ENCODE assay signal across 23 mouse cellular contexts in the genomic region with DNA sequence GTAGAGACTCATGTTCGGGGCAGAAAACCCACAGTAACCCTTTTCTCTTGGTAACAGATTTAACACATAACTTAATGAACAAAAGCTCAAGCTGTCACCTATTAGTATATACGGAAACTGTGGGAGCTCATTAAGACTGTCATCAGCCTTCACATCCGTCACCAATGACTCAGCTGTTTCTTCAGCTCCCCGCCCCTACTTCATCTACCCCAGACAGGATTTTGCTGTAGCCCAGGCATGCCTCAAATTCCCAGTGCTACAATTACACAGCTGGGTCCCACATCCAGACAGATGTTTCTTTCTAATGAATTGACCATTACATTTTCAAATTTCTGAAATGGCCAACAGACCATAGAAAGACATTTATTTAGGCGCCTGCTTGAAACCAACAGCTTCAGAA. TPM values are rescaled to one million over a fixed set of nuclear protein-coding genes. Genes with fewer than 3 reads are reported as not detected.
DNase-seq lines count a peak whose midpoint lies in the region; ATAC-seq and TF ChIP-seq lines count a peak whose summit lies in the region.
"Had no signal": no experiment of that assay in that cellular context is flagged by ENCODE, and none has a peak within 500 bp of the region (broad histone marks: within the 10 kb centered on the region; RNA-seq: fewer than 3 reads in every experiment).

No protein-coding gene starts in this region.

- DNase-seq in forebrain, embryonic 14.5 days (ENCODE audit: low spot score), result peak; percentile 30
- DNase-seq in MEL (ENCODE audit: low read depth, low spot score), result peak; percentile 59
- DNase-seq in liver, postnatal 0 days, result no peak
- DNase-seq in heart, adult 18-20 months, result no peak
- DNase-seq in urinary bladder, postnatal 36 days (ENCODE audit: low spot score in 2 of 2), result no peak
- DNase-seq: cerebellum, adult 8-10 months; forebrain, postnatal 0 days; heart, adult 11 months; heart, postnatal 10 days; kidney, postnatal 10 days; lung, postnatal 10 days; retina, postnatal 1 day had no signal

- TF ChIP-seq RAD21 in MEL (IDR thresholded peaks at IDR 0.05; ENCODE audit: low read depth, low read length), result no peak

- TF ChIP-seq EP300 in MEL (IDR thresholded peaks at IDR 0.05; ENCODE audit: low read depth in 1 of 2, low read length in 2 of 2), result no peak
- TF ChIP-seq EP300 in liver, postnatal 0 days (IDR thresholded peaks at IDR 0.05; ENCODE audit: low read depth), result no peak

- no peak overlapping the region for H3K27ac ChIP-seq in forebrain, embryonic 14.5 days (ENCODE audit: low read depth, low read length)
- H3K27ac ChIP-seq in forebrain, embryonic 12.5 days, result no peak overlapping the region
- H3K27ac ChIP-seq in MEL (ENCODE audit: control insufficient read depth, low read depth, low read length), result no peak overlapping the region
- H3K27ac ChIP-seq in embryonic fibroblast, embryonic 13.5 days (ENCODE audit: insufficient read depth, low read length), result peak overlapping the region; percentile 94
- H3K27ac ChIP-seq in liver, postnatal 0 days (ENCODE audit: low read depth), result peak overlapping the region; percentile 34; the same call in 1 of the 2 replicates
- H3K27ac ChIP-seq in intestine, postnatal 0 days (ENCODE audit: low read depth, low read length), result no peak overlapping the region
- H3K27ac ChIP-seq: limb, embryonic 10.5 days; midbrain, embryonic 13.5 days had no signal

- H3K4me3 ChIP-seq in forebrain, embryonic 14.5 days (ENCODE audit: low read depth, low read length), result no peak overlapping the region
- no peak overlapping the region for H3K4me3 ChIP-seq in forebrain, embryonic 12.5 days (replicated peaks)
- no peak overlapping the region for H3K4me3 ChIP-seq in MEL (ENCODE audit: control insufficient read depth in 1 of 2, insufficient read depth in 1 of 2, low read depth in 2 of 2, low read length in 2 of 2)
- H3K4me3 ChIP-seq in embryonic fibroblast, embryonic 13.5 days (ENCODE audit: insufficient read depth, low read length), result no peak overlapping the region
- H3K4me3 ChIP-seq in liver, postnatal 0 days (ENCODE audit: low read depth, low read length), result no peak overlapping the region
- H3K4me3 ChIP-seq in intestine, postnatal 0 days (ENCODE audit: low read depth, low read length), result no peak overlapping the region
- H3K4me3 ChIP-seq: limb, embryonic 10.5 days; midbrain, embryonic 13.5 days had no signal

- no peaks in the 10 kb centered on the region for H3K27me3 ChIP-seq in forebrain, embryonic 14.5 days (replicated peaks; ENCODE audit: control insufficient read depth, insufficient read depth, low read length)
- H3K27me3 ChIP-seq in forebrain, embryonic 12.5 days, result no peaks in the 10 kb centered on the region
- H3K27me3 ChIP-seq in MEL (ENCODE audit: control insufficient read depth in 1 of 2, insufficient read depth in 2 of 2, low read length in 2 of 2), result no peaks in the 10 kb centered on the region
- H3K27me3 ChIP-seq in liver, postnatal 0 days (ENCODE audit: insufficient read depth, low read length), result no peaks in the 10 kb centered on the region
- no peaks in the 10 kb centered on the region for H3K27me3 ChIP-seq in intestine, postnatal 0 days (replicated peaks; ENCODE audit: control insufficient read depth, insufficient read depth, low read length)
- H3K27me3 ChIP-seq: midbrain, embryonic 13.5 days had no signal

- ATAC-seq in forebrain, embryonic 14.5 days, result no peak
- no peak for ATAC-seq in forebrain, embryonic 12.5 days (ENCODE audit: low FRiP score)
- peak; percentile 65 for ATAC-seq in liver, postnatal 0 days
- no peak for ATAC-seq in intestine, postnatal 0 days
- ATAC-seq: activated CD4-positive, CD25-positive, alpha-beta regulatory T cell, adult 4 months; forebrain, postnatal 0 days; midbrain, embryonic 13.5 days had no signal

- no peak overlapping the region for H3K4me2 ChIP-seq in forebrain, embryonic 14.5 days (ENCODE audit: low read length)
- H3K4me2 ChIP-seq in forebrain, embryonic 12.5 days, result no peak overlapping the region
- H3K4me2 ChIP-seq in liver, postnatal 0 days (ENCODE audit: low read depth, low read length), result no peak overlapping the region
- H3K4me2 ChIP-seq in intestine, postnatal 0 days (replicated peaks; ENCODE audit: low read depth), result no peak overlapping the region
- H3K4me2 ChIP-seq: midbrain, embryonic 13.5 days had no signal

- no peak overlapping the region for H3K9ac ChIP-seq in forebrain, embryonic 14.5 days (ENCODE audit: low read length)
- no peak overlapping the region for H3K9ac ChIP-seq in forebrain, embryonic 12.5 days
- H3K9ac ChIP-seq in MEL (ENCODE audit: control insufficient read depth, low read depth, low read length, poor library complexity, severe bottlenecking), result no peak overlapping the region
- H3K9ac ChIP-seq in liver, postnatal 0 days (replicated peaks), result no peak overlapping the region
- no peak overlapping the region for H3K9ac ChIP-seq in intestine, postnatal 0 days (ENCODE audit: low read depth, low read length)
- H3K9ac ChIP-seq: forebrain, postnatal 0 days; midbrain, embryonic 13.5 days had no signal

- no peaks in the 10 kb centered on the region for H3K9me3 ChIP-seq in forebrain, embryonic 14.5 days (replicated peaks; ENCODE audit: control insufficient read depth, low read length)
- H3K9me3 ChIP-seq in forebrain, embryonic 12.5 days, result no peaks in the 10 kb centered on the region
- no peaks in the 10 kb centered on the region for H3K9me3 ChIP-seq in MEL (replicated peaks; ENCODE audit: insufficient read depth, low read length)
- no peaks in the 10 kb centered on the region for H3K9me3 ChIP-seq in liver, postnatal 0 days (ENCODE audit: low read length)
- H3K9me3 ChIP-seq in intestine, postnatal 0 days (ENCODE audit: control insufficient read depth), result no peaks in the 10 kb centered on the region
- H3K9me3 ChIP-seq: limb, embryonic 10.5 days; midbrain, embryonic 13.5 days had no signal

- peaks cover 42% of the 10 kb centered on the region for H3K79me2 ChIP-seq in MEL (ENCODE audit: control insufficient read depth, insufficient read depth, low read length, poor library complexity)

- TF ChIP-seq POLR2A in MEL (IDR thresholded peaks at IDR 0.05; ENCODE audit: control insufficient read depth in 1 of 2, insufficient read depth in 1 of 2, low read depth in 1 of 2, low read length in 2 of 2, poor library complexity in 1 of 2), result no peak
- no peak for TF ChIP-seq POLR2A in embryonic fibroblast, embryonic 13.5 days (IDR thresholded peaks at IDR 0.05; ENCODE audit: low read depth, low read length)

- 51% methylated on average over 5 of the region's 5 CpGs for WGBS in forebrain, embryonic 14.5 days
- WGBS in forebrain, embryonic 12.5 days, result 67% methylated on average over 5 of the region's 5 CpGs
- 76% methylated on average over 5 of the region's 5 CpGs for WGBS in liver, postnatal 0 days (ENCODE audit: insufficient replicate concordance)
- WGBS in intestine, postnatal 0 days, result 79% methylated on average over 5 of the region's 5 CpGs

- no peak for TF ChIP-seq CTCF in MEL (IDR thresholded peaks at IDR 0.05 in 2 of 3, conservative IDR thresholded peaks at IDR 0.05 in 1 of 3; ENCODE audit: control insufficient read depth in 1 of 3, insufficient read depth in 1 of 3, low read depth in 2 of 3, low read length in 3 of 3, poor library complexity in 1 of 3, severe bottlenecking in 1 of 3)
- TF ChIP-seq CTCF in embryonic fibroblast, embryonic 13.5 days (IDR thresholded peaks at IDR 0.05; ENCODE audit: borderline replicate concordance, insufficient read depth, low read length), result no peak
- no peak for TF ChIP-seq CTCF in liver, postnatal 0 days (IDR thresholded peaks at IDR 0.05; ENCODE audit: low read depth)
- TF ChIP-seq CTCF in intestine, postnatal 0 days (IDR thresholded peaks at IDR 0.05; ENCODE audit: low read depth), result no peak

- H3K36me3 ChIP-seq in forebrain, embryonic 14.5 days (ENCODE audit: control insufficient read depth, insufficient read depth, low read length), result peaks cover 96% of the 10 kb centered on the region
- H3K36me3 ChIP-seq in forebrain, embryonic 12.5 days (replicated peaks), result peaks cover 97% of the 10 kb centered on the region
- peaks cover 47 to 80% of the 10 kb centered on the region in 2 experiments for H3K36me3 ChIP-seq in MEL (ENCODE audit: control insufficient read depth in 1 of 2, insufficient read depth in 2 of 2, low read length in 2 of 2)
- peaks cover 92% of the 10 kb centered on the region for H3K36me3 ChIP-seq in liver, postnatal 0 days (replicated peaks; ENCODE audit: insufficient read depth, low read length)
- H3K36me3 ChIP-seq in intestine, postnatal 0 days (ENCODE audit: control insufficient read depth, insufficient read depth), result peaks cover 77% of the 10 kb centered on the region

- H3K4me1 ChIP-seq in forebrain, embryonic 14.5 days (ENCODE audit: control insufficient read depth, insufficient read depth, low read length), result no peaks in the 10 kb centered on the region
- peaks cover 3% of the 10 kb centered on the region; the same call in 1 of the 2 replicates for H3K4me1 ChIP-seq in forebrain, embryonic 12.5 days
- peaks cover 0 to 3% of the 10 kb centered on the region in 2 experiments; a peak in 2 of 4 replicates for H3K4me1 ChIP-seq in MEL (ENCODE audit: control insufficient read depth in 1 of 2, insufficient read depth in 2 of 2, low read length in 2 of 2)
- H3K4me1 ChIP-seq in embryonic fibroblast, embryonic 13.5 days (ENCODE audit: control insufficient read depth, insufficient read depth, low read length), result peaks cover 18% of the 10 kb centered on the region
- H3K4me1 ChIP-seq in liver, postnatal 0 days (ENCODE audit: insufficient read depth), result no peaks in the 10 kb centered on the region
- H3K4me1 ChIP-seq in intestine, postnatal 0 days (replicated peaks; ENCODE audit: control insufficient read depth, insufficient read depth, low read length), result no peaks in the 10 kb centered on the region
- H3K4me1 ChIP-seq: limb, embryonic 10.5 days had no signal

RNA-seq across cellular contexts. Expression of a gene that starts 8.0 kb away (rescaled TPM):
- 134 and 135 TPM in 2 replicates for polyA plus RNA-seq in forebrain, embryonic 14.5 days (2014; fragmentation: Nextera tagmentation; extraction: Ambion mirVana)
- polyA plus RNA-seq in forebrain, embryonic 12.5 days (2016; fragmentation: Nextera tagmentation; extraction: Ambion mirVana), result 178 and 183 TPM in 2 replicates
- 150 and 157 TPM in 2 replicates for total RNA-seq in MEL (2012; rRNA removed)
- polyA plus RNA-seq in MEL (2012; ENCODE audit: insufficient read depth in 1 of 2, insufficient read length in 2 of 2, low read depth in 1 of 2, low replicate concordance in 2 of 2, missing spikeins in 1 of 2), result 100 to 1,000 TPM in 1 of 2 experiments, not detected in 1; 170 TPM
- polyA plus RNA-seq in embryonic fibroblast, embryonic 13.5 days (2011; ENCODE audit: insufficient read length, low read depth, missing spikeins), result 91.2 and 117 TPM in 2 replicates
- 26.6 and 28.2 TPM in 2 replicates for polyA plus RNA-seq in liver, postnatal 0 days (2015; fragmentation: Nextera tagmentation; extraction: Ambion mirVana)
- 10 to 100 TPM; 73.5 to 85.8 TPM for total RNA-seq in heart, adult 18-20 months (2021)
- 42.1 and 42.3 TPM in 2 replicates for polyA plus RNA-seq in intestine, postnatal 0 days (2015; fragmentation: Nextera tagmentation; extraction: Ambion mirVana)

RNA-seq across cellular contexts. Expression of a gene that starts 33.9 kb away (rescaled TPM):
- polyA plus RNA-seq in forebrain, embryonic 14.5 days (2014; fragmentation: Nextera tagmentation; extraction: Ambion mirVana), result not detected in 2 replicates
- not detected in 2 replicates for polyA plus RNA-seq in forebrain, embryonic 12.5 days (2016; fragmentation: Nextera tagmentation; extraction: Ambion mirVana)
- total RNA-seq in MEL (2012; rRNA removed), result under 0.01 TPM in 1 of 2 replicates, not detected in the other
- 10 to 100 TPM in 1 of 2 experiments, under 1 TPM in 1; 0.03 to 81.4 TPM for polyA plus RNA-seq in MEL (2012; ENCODE audit: insufficient read depth in 1 of 2, insufficient read length in 2 of 2, low read depth in 1 of 2, low replicate concordance in 2 of 2, missing spikeins in 1 of 2)
- polyA plus RNA-seq in embryonic fibroblast, embryonic 13.5 days (2011; ENCODE audit: insufficient read length, low read depth, missing spikeins), result not detected in 2 replicates
- not detected in 2 replicates for polyA plus RNA-seq in liver, postnatal 0 days (2015; fragmentation: Nextera tagmentation; extraction: Ambion mirVana)
- not detected for total RNA-seq in heart, adult 18-20 months (2021)
- not detected in 2 replicates for polyA plus RNA-seq in intestine, postnatal 0 days (2015; fragmentation: Nextera tagmentation; extraction: Ambion mirVana)
- total RNA-seq: forebrain, postnatal 0 days; heart, postnatal 10 days had no signal
- polyA plus RNA-seq: activated CD4-positive, CD25-positive, alpha-beta regulatory T cell, adult 4 months; embryonic facial prominence, embryonic 11.5 days; forebrain, postnatal 0 days; limb, embryonic 10.5 days; midbrain, embryonic 13.5 days; neural tube, embryonic 14.5 days; spleen, adult 2 months had no signal

RNA-seq across cellular contexts. Expression of a gene that starts 43.5 kb away (rescaled TPM):
- polyA plus RNA-seq in forebrain, embryonic 14.5 days (2014; fragmentation: Nextera tagmentation; extraction: Ambion mirVana), result not detected in 2 replicates
- polyA plus RNA-seq in forebrain, embryonic 12.5 days (2016; fragmentation: Nextera tagmentation; extraction: Ambion mirVana), result not detected in 2 replicates
- total RNA-seq in MEL (2012; rRNA removed), result not detected in 2 replicates
- not detected for polyA plus RNA-seq in MEL (2012; ENCODE audit: insufficient read depth in 1 of 2, insufficient read length in 2 of 2, low read depth in 1 of 2, low replicate concordance in 2 of 2, missing spikeins in 1 of 2)
- polyA plus RNA-seq in embryonic fibroblast, embryonic 13.5 days (2011; ENCODE audit: insufficient read length, low read depth, missing spikeins), result not detected in 2 replicates
- polyA plus RNA-seq in liver, postnatal 0 days (2015; fragmentation: Nextera tagmentation; extraction: Ambion mirVana), result not detected in 2 replicates
- total RNA-seq in heart, adult 18-20 months (2021), result under 1 TPM in 1 of 2 experiments, not detected in 1; 0.39 TPM
- polyA plus RNA-seq in intestine, postnatal 0 days (2015; fragmentation: Nextera tagmentation; extraction: Ambion mirVana), result 0.34 and 0.56 TPM in 2 replicates
- total RNA-seq: forebrain, postnatal 0 days; layer of hippocampus, postnatal 14 days had no signal
- polyA plus RNA-seq: activated CD4-positive, CD25-positive, alpha-beta regulatory T cell, adult 4 months; forebrain, postnatal 0 days; midbrain, embryonic 13.5 days; neural tube, embryonic 14.5 days; spleen, adult 2 months; testis, adult 2 months had no signal

RNA-seq across cellular contexts. Expression of a gene that starts 44.7 kb away (rescaled TPM):
- 51.3 and 61.7 TPM in 2 replicates for polyA plus RNA-seq in forebrain, embryonic 14.5 days (2014; fragmentation: Nextera tagmentation; extraction: Ambion mirVana)
- 61.2 and 63.2 TPM in 2 replicates for polyA plus RNA-seq in forebrain, embryonic 12.5 days (2016; fragmentation: Nextera tagmentation; extraction: Ambion mirVana)
- total RNA-seq in MEL (2012; rRNA removed), result 40.5 and 44.0 TPM in 2 replicates
- 10 to 100 TPM; 19.5 to 63.2 TPM for polyA plus RNA-seq in MEL (2012; ENCODE audit: insufficient read depth in 1 of 2, insufficient read length in 2 of 2, low read depth in 1 of 2, low replicate concordance in 2 of 2, missing spikeins in 1 of 2)
- 36.3 and 40.6 TPM in 2 replicates for polyA plus RNA-seq in embryonic fibroblast, embryonic 13.5 days (2011; ENCODE audit: insufficient read length, low read depth, missing spikeins)
- 14.9 and 17.0 TPM in 2 replicates for polyA plus RNA-seq in liver, postnatal 0 days (2015; fragmentation: Nextera tagmentation; extraction: Ambion mirVana)
- total RNA-seq in heart, adult 18-20 months (2021), result 10 to 100 TPM; 26.3 to 31.2 TPM
- polyA plus RNA-seq in intestine, postnatal 0 days (2015; fragmentation: Nextera tagmentation; extraction: Ambion mirVana), result 21.1 and 25.0 TPM in 2 replicates

RNA-seq across cellular contexts. Expression of a gene that starts 44.7 kb away (rescaled TPM):
- polyA plus RNA-seq in forebrain, embryonic 14.5 days (2014; fragmentation: Nextera tagmentation; extraction: Ambion mirVana), result not detected in 2 replicates
- polyA plus RNA-seq in forebrain, embryonic 12.5 days (2016; fragmentation: Nextera tagmentation; extraction: Ambion mirVana), result not detected in 2 replicates
- 0.50 TPM in 1 of 2 replicates, not detected in the other for total RNA-seq in MEL (2012; rRNA removed)
- polyA plus RNA-seq in MEL (2012; ENCODE audit: insufficient read depth in 1 of 2, insufficient read length in 2 of 2, low read depth in 1 of 2, low replicate concordance in 2 of 2, missing spikeins in 1 of 2), result under 1 TPM in 1 of 2 experiments, not detected in 1; 0.31 TPM
- polyA plus RNA-seq in embryonic fibroblast, embryonic 13.5 days (2011; ENCODE audit: insufficient read length, low read depth, missing spikeins), result not detected in 2 replicates
- polyA plus RNA-seq in liver, postnatal 0 days (2015; fragmentation: Nextera tagmentation; extraction: Ambion mirVana), result not detected in 2 replicates
- total RNA-seq in heart, adult 18-20 months (2021), result 1 to 10 TPM; 2.5 to 2.8 TPM
- not detected in 2 replicates for polyA plus RNA-seq in intestine, postnatal 0 days (2015; fragmentation: Nextera tagmentation; extraction: Ambion mirVana)
- total RNA-seq: forebrain, postnatal 0 days; layer of hippocampus, postnatal 14 days had no signal
- polyA plus RNA-seq: activated CD4-positive, CD25-positive, alpha-beta regulatory T cell, adult 4 months; embryonic facial prominence, embryonic 11.5 days; midbrain, embryonic 13.5 days; spleen, adult 2 months had no signal

Comparison
In these comparisons a context has a peak if more than half of its experiments do, and no peak if none do; other contexts are left out.
1. DNase-seq: peak in forebrain, embryonic 14.5 days (single experiment) and MEL (single experiment); none in liver, postnatal 0 days (single experiment), heart, adult 18-20 months (0 of 2) and urinary bladder, postnatal 36 days (0 of 2).
2. H3K27ac ChIP-seq: peak in embryonic fibroblast, embryonic 13.5 days (single experiment) and liver, postnatal 0 days (single experiment); none in forebrain, embryonic 14.5 days (single experiment), forebrain, embryonic 12.5 days (single experiment), MEL (single experiment) and intestine, postnatal 0 days (single experiment).